Mouse (Mus musculus) ovary, adult 2 months (tissue): ENCODE measurements around the gene Dctn1. TPM values are rescaled to one million over a fixed set of nuclear protein-coding genes. Genes with fewer than 3 reads are reported as not detected.

Experiments
- polyA plus RNA-seq: library from polyadenylated mRNA; depleted of rRNA; stranded (reverse); fragments of >200 nt; gene quantifications from 2 replicates; pipeline ENCODE4 v1.2.3, GENCODE M21; 2012; rRNA removed

The Dctn1 gene
- 186 and 187 TPM in 2 replicates for polyA plus RNA-seq

GRCm38 (mm10) chr6:83165607-83166242, at the start of gene Dctn1:
Gene Dctn1 (plus strand): TSS chr6:83165920.

GRCm38 (mm10) chr6:83120930-83121862, 44.5 kb upstream of the Dctn1 start, which contains the start of gene Wbp1:
Gene Wbp1 (minus strand): TSS chr6:83121559.

GRCm38 (mm10) chr6:83125331-83125730, 40.4 kb upstream of the Dctn1 start, which contains the start of gene Ino80b:
Gene Ino80b (minus strand): TSS chr6:83125431.

GRCm38 (mm10) chr6:83134951-83135513, 30.7 kb upstream of the Dctn1 start, which contains the start of gene Rtkn:
Gene Rtkn (plus strand): TSS chr6:83135463.

GRCm38 (mm10) chr6:83156259-83156684, 9.4 kb upstream of the Dctn1 start, which contains the start of the genes Wdr54 and 1700003E16Rik:
Gene Wdr54 (minus strand): TSS chr6:83156397.
Gene 1700003E16Rik (plus strand): TSS chr6:83156404.

GRCm38 (mm10) chr6:83219814-83220213, 54.1 kb downstream of the Dctn1 start, which contains the start of gene Slc4a5:
Gene Slc4a5 (plus strand): TSS chr6:83219828.

Other genes with a start within 250 kb of the Dctn1 start
- gene Sema4f, start 226.2 kb upstream of the Dctn1 start, polyA plus RNA-seq, result 1.3 and 1.5 TPM in 2 replicates
- gene M1ap, start 219.0 kb upstream of the Dctn1 start, polyA plus RNA-seq, result 0.15 and 0.23 TPM in 2 replicates
- 11.3 and 14.4 TPM in 2 replicates for gene Dok1, start 132.4 kb upstream of the Dctn1 start, polyA plus RNA-seq
- gene Loxl3, start 131.7 kb upstream of the Dctn1 start, polyA plus RNA-seq, result 13.3 and 14.9 TPM in 2 replicates
- gene Aup1, start 111.4 kb upstream of the Dctn1 start, polyA plus RNA-seq, result 668 and 727 TPM in 2 replicates
- gene Htra2, start 110.6 kb upstream of the Dctn1 start, polyA plus RNA-seq, result 58.2 and 63.9 TPM in 2 replicates
- gene Dqx1, start 108.1 kb upstream of the Dctn1 start, polyA plus RNA-seq, result 2.0 and 2.6 TPM in 2 replicates
- gene Tlx2, start 95.6 kb upstream of the Dctn1 start, polyA plus RNA-seq, result not detected in 2 replicates
- gene Pcgf1, start 88.1 kb upstream of the Dctn1 start, polyA plus RNA-seq, result 26.2 and 38.5 TPM in 2 replicates
- 18.9 and 19.3 TPM in 2 replicates for gene Lbx2, start 79.6 kb upstream of the Dctn1 start, polyA plus RNA-seq
- 21.7 and 28.8 TPM in 2 replicates for gene Ccdc142, start 64.3 kb upstream of the Dctn1 start, polyA plus RNA-seq
- gene Gm42688, start 64.3 kb upstream of the Dctn1 start, polyA plus RNA-seq, result 7.0 and 8.5 TPM in 2 replicates
- gene Mrpl53, start 56.9 kb upstream of the Dctn1 start, polyA plus RNA-seq, result 98.5 and 124 TPM in 2 replicates
- 124 and 132 TPM in 2 replicates for gene Mogs, start 50.4 kb upstream of the Dctn1 start, polyA plus RNA-seq
- gene Wbp1, start 44.4 kb upstream of the Dctn1 start, polyA plus RNA-seq, result 174 and 210 TPM in 2 replicates
- 79.8 and 116 TPM in 2 replicates for gene Ino80b, start 40.5 kb upstream of the Dctn1 start, polyA plus RNA-seq
- 65.5 and 80.1 TPM in 2 replicates for gene Rtkn, start 30.5 kb upstream of the Dctn1 start, polyA plus RNA-seq
- 7.4 and 8.4 TPM in 2 replicates for gene Wdr54, start 9.5 kb upstream of the Dctn1 start, polyA plus RNA-seq
- gene 1700003E16Rik, start 9.5 kb upstream of the Dctn1 start, polyA plus RNA-seq, result 4.1 and 4.4 TPM in 2 replicates
- 1.5 and 2.3 TPM in 2 replicates for gene Slc4a5, start 53.9 kb downstream of the Dctn1 start, polyA plus RNA-seq
- 6.3 and 8.8 TPM in 2 replicates for gene Mthfd2, start 160.0 kb downstream of the Dctn1 start, polyA plus RNA-seq
- gene Mob1a, start 160.1 kb downstream of the Dctn1 start, polyA plus RNA-seq, result 20.7 and 74.5 TPM in 2 replicates
- gene Bola3, start 183.2 kb downstream of the Dctn1 start, polyA plus RNA-seq, result 5.5 and 9.7 TPM in 2 replicates